Mouse (Mus musculus): Measurements from ENCODE around the gene Abhd16a. TPM values are rescaled to one million over a fixed set of nuclear protein-coding genes. Genes with fewer than 3 reads are reported as not detected.
A peak's percentile ranks its signal among the peaks of the same experiment; 100 is the strongest.

Gene Abhd16a
- total RNA-seq, 2 experiments from 2014 or later: 18.0 to 21.3 TPM

DNA sequence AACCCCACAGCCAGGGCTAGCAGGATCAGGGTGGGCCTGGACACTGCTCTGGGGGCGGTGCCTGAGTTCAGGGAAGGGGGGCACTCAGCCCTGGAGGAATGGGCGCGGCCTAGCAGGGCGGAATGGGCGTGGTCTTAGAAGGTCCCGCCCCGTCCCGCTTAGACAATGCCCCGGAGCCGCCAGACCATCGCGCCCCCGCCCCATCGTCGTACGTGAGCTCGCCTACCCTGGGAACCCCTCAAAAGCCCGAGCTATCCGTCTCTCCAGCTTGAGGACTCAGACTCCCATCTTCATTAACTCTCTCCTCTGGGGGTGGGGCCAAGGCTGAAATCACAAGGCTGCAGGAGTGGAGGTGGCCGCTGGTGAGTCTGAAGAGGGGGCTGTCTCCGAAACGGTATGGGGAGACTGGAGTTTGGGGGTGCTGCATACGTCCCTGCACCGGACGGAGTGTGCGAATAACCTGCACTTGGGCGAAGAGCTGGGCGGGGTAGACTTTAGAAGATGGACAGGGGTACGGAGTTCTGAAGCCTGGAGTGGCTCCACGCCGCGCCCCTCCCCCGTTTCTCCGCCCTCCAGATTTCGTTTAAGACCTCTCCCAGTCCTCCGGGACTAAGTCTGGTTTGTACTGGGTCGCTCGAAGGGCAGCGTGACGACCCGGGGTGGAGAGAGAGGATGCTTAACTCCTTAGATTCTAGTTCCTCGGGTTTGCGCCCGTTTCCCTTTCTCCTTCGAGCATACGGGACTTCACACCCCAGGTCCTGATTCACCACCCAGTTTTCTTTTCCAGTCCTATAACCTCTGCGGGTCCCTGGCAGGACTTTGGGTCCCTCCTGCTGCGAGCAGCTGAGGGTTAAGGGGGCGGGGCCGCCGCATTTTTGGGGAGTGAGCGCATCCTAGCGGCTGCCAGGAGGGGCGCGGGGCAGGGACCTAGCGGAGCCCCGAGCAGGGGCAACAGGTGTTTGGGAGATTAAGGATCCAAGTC is 29.9 kb upstream of the Abhd16a start, which contains the start of gene Ddah2:
Gene Ddah2, plus strand, starts transcription at position 125 of the 982 bp plus-strand sequence.
- ATAC-seq (ENCODE audit: poor library complexity, severe bottlenecking): peak; percentile 93

DNA sequence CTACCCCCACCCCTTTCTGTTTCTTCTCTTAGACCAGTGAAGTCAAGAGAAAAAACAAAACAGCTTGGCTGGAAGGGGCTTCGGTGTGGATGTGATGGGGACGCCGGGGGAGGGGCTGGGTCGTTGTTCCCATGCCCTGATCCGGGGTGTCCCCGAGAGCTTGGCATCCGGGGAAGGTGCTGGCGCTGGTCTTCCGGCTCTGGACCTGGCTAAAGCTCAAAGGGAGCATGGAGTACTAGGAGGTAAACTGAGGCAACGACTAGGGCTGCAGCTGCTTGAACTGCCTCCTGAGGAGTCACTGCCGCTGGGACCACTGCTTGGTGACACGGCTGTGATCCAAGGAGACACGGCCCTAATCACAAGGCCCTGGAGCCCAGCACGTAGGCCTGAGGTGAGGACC is 29.0 kb upstream of the Abhd16a start:
- ATAC-seq (ENCODE audit: poor library complexity, severe bottlenecking): no peak

DNA sequence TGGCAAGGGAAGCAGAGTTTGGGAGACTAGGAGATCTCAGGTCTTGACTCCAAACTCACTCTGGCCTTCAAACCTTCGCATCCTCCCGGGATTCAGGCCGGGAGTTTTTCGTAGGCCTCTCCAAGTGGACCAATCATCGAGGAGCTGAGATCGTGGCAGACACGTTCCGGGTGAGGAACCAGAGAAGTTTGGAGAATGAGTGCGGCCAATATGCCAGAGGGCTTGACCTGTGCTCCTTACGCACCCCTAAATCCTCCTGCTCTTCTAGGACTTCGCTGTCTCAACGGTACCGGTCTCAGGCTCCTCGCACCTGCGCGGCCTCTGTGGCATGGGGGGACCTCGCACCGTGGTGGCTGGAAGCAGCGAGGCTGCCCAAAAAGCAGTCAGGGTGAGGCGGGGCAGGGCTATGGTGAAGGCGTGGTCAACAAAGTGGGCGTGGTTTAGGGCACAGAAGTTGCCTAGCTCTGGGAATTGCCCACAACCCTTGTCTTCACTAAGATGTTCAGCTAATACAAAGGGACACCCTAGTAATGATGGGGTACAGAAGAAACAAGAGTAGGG is 28.2 kb upstream of the Abhd16a start:
- no peak for ATAC-seq (ENCODE audit: poor library complexity, severe bottlenecking)

DNA sequence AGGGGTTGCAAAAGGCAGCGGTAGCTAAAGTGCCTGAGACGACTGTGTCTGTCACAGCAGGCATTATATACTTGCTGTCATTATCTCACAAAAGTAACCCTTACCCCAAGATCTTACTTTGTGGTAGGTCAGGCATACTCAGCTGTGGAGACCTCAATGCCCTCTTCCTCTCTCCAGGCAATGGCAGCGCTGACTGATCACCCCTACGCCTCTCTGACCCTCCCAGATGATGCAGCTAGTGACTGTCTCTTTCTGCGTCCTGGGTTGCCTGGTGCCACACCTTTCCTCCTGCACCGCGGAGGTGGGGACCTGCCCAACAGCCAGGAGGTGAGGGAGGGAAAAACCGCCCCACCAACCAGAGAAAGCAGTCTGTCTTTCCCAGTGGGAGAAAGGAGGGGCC is 27.8 kb upstream of the Abhd16a start:
- no peak for ATAC-seq (ENCODE audit: poor library complexity, severe bottlenecking)

DNA sequence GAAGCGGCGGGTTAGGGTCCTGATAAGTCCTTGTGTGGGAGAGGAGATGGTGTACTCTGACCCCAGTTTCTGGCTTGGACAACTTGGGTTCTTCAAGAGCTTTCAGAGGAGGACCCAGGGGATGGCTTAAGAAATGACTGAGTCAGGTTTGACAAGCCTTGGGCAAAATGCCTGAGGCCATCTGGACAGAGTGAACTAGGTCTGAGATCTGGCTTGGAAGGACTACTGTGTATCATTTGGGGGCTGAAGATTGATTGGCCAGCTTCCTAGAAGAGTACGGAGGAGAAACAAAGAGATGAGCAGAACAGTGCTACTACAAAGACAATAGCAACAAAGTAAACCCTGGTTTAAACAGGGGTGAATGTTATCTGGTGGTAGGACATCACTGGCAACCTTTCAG is 25.6 kb upstream of the Abhd16a start:
- ATAC-seq (ENCODE audit: poor library complexity, severe bottlenecking): no peak

DNA sequence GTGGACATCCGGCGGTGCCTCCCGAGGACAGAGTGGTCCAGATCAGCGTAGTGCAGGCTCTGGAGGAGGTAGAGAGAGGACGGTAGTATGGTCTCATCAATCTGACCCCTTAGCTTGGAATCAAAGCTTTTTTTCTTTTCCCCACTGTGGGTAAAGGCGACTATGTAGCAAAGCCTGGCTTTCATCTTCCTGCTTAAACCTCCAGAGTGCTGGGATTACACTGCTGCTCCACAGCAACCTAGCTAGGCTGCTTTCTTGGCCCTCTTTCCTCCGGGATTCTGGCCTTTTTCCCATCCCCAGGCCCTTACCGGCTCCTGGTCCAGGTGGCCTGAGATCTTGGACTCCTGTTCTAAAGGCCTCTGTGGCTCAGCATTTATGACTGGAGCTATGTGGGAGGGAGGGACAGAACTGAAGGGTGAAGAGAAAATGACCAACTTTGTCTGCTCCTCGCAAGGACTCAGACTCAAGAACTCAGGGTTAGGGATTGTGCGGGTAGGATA is 24.6 kb upstream of the Abhd16a start:
- ATAC-seq (ENCODE audit: poor library complexity, severe bottlenecking): no peak

DNA sequence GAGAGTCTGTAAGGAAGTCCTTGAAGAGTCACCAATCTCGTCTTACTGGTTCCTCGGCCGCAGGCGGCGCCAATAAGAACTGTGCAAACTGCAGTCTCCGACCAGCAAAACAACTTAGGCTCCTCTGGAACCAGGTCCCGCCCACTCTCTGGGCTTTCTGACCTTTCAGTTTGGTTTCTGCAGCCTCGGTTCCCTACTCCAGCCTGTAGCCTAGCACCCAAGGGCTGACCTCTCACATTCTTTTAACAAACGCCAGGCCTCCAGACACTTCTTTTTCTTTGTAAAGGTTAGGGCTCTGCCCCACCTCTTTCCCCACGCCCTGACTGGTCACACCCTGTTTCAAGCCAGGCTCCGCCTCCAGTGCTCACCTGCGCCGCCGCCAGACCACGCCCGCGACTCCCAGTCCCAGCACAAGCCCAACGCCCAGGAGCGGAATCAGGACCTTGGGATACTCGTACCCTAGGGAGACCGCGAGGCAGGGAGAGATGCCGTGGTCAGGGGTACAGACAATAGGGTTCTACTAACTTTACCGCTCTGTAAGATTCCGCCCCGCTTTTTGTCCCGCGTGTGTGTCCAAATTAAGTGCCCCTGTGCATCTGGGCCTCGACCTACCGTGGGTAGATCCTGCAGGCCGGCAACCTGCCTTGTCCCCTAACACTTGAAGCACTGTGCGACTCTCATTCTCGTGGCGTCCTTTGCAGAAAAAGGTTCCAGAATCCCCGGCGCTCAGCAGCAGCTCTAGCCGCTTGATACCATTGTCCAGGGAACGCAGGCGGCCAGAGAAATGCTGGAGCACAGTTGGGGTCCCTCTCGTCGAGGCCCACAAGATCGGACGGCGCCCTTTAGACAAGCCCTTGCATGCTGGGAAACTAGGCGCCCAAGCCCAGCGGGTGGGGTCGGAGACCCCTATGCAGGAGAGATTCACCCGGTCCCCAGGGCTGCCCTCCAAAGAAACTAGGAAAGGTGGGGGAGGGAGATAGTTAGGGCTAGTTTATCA is 23.8 kb upstream of the Abhd16a start, which contains the start of gene Ly6g6c:
Gene Ly6g6c, plus strand, starts transcription at position 438 of the 997 bp plus-strand sequence.
- ATAC-seq (ENCODE audit: poor library complexity, severe bottlenecking): peak; percentile 76

DNA sequence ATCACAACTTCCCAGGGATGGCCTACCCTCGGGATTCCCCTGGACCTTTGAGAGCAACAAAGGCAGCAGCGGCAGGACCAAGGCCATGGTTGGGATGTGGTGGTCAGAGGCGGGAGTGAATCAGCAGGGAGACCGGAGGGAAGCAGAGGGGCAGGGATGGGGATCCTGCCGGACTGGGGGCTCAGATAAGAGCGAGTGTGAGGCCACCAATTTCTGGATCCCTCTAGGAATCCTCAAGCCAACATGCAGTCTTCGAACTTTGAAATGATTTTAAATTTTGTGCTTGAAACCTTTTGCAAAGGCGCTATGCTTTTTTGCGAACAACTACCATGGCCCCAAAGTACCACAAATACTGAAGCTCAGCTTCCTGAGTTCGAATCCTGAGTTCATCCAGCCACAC is 23.0 kb upstream of the Abhd16a start, which contains the start of gene Mpig6b:
Gene Mpig6b, minus strand, starts transcription at position 101 of the 400 bp plus-strand sequence.
- ATAC-seq (ENCODE audit: poor library complexity, severe bottlenecking): no peak

DNA sequence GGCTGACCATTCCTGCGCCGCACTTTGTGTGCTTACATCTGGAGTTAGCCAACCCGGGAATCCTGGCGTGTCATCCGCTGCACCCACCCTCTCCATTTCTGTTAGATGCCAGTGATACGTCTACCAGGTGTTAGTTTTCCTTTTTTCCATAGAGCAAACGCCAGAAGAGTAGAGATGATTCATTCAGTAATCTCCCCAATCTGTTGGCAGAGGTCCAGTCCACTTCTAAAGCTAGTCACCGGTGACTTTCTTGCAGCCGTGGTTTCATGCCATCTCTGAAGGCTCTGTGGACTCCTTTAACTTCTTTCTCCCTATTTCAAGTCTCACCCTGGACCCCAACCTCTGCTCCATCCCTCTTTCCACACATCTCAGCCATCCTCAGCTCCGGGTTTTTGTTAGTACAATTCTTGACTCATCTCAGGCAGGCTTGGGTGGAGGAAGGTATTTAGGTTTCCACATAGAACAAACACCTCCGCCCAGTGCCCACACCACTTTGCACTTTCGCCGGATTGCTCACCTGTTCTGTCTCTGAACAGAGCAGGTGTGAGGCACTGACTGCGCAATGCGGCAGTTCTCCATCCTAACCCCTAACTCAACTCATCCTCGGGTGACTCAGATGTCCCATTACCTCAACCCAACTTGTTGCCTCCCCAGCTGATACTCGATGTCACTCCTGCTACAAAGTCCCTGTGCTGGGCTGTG is 20.7 kb upstream of the Abhd16a start:
- no peak for ATAC-seq (ENCODE audit: poor library complexity, severe bottlenecking)

DNA sequence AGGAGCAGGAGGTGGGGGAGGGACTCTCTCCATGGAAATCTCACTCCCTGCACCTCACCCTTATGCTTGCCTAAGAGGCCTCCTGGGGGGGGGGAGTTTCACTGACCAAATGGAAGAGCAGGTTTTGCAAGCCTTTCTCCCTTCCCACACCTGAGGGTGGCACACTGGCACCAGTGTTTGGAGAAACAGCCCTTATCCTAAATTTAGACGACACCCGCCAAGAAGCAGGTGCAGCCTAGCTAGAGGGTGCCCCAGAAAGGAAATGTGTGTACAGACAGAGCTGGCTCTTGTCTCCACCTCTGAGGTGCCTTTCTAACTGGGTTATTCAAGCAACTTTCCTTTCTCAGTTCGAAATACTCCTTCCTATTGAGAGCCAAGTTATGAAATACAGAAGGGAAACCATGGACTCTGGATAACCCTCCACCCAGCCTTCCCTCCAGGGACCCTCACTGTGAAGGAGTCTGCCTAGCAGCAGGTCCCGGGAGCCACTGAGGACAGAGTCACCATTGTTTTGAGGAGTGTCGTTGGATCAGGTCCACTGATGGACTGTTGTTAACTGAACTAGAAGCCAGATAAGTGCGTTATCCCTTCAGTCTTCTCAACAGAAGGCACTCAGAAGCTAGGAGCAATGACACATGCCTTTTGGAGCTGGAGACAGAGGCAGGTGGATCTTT is 18.4 kb upstream of the Abhd16a start:
- no peak for ATAC-seq (ENCODE audit: poor library complexity, severe bottlenecking)

DNA sequence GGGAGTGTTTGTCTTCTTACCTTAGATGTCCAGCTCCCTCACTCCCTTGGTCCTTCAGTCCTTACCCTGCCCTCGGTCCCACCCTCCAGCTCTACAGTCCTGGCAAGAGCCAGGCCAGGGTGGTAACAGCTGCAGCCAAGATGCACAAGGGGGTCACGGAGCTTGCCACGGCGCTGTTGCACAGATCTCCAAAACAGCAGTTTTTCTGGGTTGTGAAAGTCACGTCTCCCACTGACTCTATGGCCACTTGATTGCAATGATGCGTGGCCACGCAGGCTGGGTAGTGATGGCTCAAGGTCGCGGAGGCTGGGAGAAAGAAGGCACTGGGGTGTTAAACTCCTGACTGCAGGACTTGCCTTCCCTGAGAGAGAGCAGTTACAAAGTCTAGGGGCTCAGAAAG is 17.6 kb upstream of the Abhd16a start:
- ATAC-seq (ENCODE audit: poor library complexity, severe bottlenecking): no peak

DNA sequence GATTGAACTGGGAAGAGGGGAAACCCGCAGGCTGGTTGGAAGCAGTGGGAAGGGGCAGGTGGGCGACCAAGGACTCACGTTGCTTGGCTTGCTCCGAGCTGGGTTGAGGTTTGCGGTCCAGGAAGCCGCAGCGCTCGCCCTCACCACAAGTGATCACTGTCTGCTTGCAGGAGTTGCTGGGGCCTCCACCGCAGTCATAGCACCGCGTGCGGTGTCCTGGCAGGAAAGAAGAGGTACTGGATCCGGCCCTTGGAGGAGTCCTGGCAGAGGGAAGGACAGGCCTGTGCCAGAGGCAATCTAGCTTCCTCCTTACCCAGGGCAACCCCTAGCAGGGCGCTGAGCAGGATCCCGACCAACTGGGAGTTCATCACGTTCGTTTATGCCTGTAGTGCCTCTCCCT is 15.0 kb upstream of the Abhd16a start:
- no peak for ATAC-seq (ENCODE audit: poor library complexity, severe bottlenecking)

DNA sequence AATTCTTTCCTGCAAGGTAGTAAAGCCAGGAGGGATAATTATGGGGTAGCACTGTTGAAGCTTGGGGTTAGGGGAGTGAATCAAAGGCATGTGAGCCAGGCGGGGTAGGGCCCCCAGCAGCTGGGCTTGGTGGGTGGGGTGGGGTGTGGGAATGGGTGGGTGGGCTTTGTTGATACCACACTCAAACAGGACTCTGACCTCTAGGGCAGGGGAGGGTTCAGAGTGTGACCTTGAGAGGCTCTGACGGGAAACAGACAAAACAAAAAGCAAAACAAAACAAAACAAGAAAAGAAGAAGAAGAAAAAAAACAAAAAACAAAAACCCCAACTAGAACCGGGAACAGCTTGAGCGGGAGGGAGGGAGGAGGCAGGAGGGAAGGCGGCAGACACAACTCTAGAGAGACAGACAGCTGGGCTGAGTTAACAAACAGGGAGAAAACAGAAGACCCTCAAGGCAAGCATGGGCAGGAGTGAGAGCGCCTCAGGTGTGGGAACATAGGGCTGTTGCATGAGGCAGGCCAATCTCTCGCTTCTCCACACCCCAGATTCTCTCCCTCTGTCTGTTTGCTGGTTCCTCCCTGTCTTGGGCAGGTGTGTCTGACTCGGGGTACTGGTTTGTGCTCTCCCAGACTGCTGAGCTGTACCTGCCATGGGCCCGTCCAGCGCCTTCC is 12.4 kb upstream of the Abhd16a start, which contains the start of gene Ly6g6e:
Gene Ly6g6e, plus strand, starts transcription at position 396 of the 670 bp plus-strand sequence.
- no peak for ATAC-seq (ENCODE audit: poor library complexity, severe bottlenecking)

DNA sequence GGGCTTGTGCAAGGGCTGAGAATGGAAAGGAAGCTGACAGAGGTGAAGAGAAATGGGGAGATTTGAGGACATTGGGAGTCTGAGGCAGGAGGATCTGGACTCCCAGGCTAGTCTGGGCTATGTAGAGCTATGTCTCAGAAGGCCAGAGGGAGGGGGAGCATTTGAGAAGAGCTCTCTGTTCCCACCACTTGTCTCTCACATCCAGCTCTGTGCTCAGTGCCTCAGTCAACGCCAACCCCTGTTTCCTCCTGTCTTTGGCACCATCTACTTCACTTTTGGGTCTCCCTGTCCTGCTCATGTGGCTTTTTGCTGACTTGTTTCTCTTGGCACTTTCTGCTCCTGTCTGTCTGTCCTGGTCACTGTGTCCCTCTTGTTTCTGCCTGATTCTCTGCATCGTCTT is 11.8 kb upstream of the Abhd16a start:
- ATAC-seq (ENCODE audit: poor library complexity, severe bottlenecking): no peak

DNA sequence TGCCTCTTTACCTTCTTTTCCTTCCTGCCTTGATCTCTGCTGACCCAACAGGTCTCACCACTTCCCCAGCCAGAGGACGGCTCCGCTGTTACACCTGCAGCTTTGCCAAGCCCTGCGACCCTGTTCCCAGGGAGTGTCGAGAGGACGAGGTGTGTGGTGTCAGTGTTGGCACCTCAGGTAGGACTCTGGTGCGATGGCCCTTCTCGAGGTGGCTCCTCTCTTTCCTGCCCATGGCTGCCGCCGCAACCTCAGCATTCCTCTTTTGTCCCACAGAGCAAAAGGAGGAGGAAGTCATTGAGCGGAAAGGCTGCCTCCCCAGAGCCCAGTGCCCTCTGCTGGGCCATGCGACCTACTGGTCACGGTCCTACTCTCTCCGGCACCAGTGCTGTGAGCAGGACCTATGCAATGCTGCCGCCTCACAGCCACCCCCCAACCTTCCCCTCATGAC is 11.3 kb upstream of the Abhd16a start, which contains the start of gene Ly6g6d:
Gene Ly6g6d, minus strand, starts transcription at position 280 of the 448 bp plus-strand sequence.
- ATAC-seq (ENCODE audit: poor library complexity, severe bottlenecking): peak; percentile 76; the same call in 1 of the 2 replicates

DNA sequence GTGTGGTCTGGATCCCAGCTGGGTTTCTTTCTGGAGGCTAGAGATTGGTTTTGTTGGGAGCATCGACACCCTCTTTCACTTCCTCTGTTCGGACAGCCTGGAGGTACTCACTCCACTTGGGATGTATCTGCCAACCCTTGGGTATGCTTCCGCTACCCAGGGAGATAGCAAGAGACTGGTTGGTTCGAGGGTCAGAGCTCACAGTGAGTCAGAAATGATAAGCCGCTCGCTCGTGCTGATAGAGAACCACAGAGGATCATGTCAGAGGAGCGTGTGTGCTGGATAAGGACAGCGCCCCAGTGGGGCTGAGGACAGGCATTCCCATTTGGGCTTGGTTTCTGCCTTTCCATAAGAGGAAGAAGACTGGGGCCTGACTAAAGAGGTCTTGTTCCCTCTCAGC is 9.3 kb upstream of the Abhd16a start:
- peak; percentile 45 for ATAC-seq (ENCODE audit: poor library complexity, severe bottlenecking)

DNA sequence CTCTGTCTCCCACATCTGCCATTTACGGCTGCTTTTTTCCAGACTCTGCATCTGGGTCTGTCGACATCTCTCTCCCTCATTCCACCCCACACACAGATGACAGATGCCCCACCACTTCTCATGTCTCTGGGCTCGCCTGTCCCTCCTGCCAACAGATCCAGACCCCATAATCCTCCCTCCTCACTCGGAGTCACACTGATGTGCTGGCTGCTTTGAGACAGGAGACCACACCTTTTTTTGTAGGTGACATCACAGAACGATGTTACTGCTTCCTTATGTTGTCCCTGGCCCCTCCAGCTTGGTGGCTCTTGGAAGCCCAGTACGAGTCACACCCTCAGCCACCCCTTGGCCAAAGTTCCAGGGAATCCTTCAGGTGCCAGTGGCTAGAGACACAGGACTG is 8.8 kb upstream of the Abhd16a start:
- no peak for ATAC-seq (ENCODE audit: poor library complexity, severe bottlenecking)

DNA sequence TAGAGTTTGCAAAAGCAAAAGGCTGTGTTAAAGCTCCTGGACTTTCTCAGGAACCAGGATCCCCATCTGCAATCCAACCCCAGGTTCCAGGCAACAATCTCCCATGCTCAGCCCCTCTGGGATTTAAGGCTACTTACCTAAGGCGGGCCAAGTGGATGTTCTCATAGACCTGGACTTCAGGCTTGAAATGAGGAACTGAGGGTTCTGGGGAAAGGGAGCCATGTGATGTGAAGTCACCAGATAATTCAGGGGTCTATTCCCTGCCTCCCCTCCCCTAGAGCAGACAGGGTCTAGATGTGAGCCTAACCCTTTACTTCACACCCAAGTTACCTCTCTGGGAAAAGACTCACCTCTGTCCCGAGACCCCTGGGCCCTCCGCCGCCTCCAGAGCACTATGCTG is 8.4 kb upstream of the Abhd16a start:
- ATAC-seq (ENCODE audit: poor library complexity, severe bottlenecking): no peak

Measured in megakaryocyte, adult 5-6 weeks (primary cell).